ENCODE assay signal across 8 mouse cellular contexts in genomic region chr3:95015891-95016531, GRCm38 (mm10). TPM values are rescaled to one million over a fixed set of nuclear protein-coding genes. Genes with fewer than 3 reads are reported as not detected.
DNase-seq lines count a peak whose midpoint lies in the region; ATAC-seq and TF ChIP-seq lines count a peak whose summit lies in the region.

No protein-coding gene starts in this region.

- WGBS in forebrain, embryonic 12.5 days: under 1% methylated on average over 40 of the region's 40 CpGs
- under 1% methylated on average over 40 of the region's 40 CpGs for WGBS in heart, postnatal 0 days
- WGBS in liver, embryonic 16.5 days (ENCODE audit: insufficient replicate concordance): under 1% methylated on average over 40 of the region's 40 CpGs
- under 1% methylated on average over 40 of the region's 40 CpGs for WGBS in neural tube, embryonic 13.5 days

- no peaks in the 10 kb centered on the region for H3K27me3 ChIP-seq in E14TG2a.4 (ENCODE audit: insufficient read depth, low read length)
- no peaks in the 10 kb centered on the region for H3K27me3 ChIP-seq in forebrain, embryonic 12.5 days
- no peaks in the 10 kb centered on the region for H3K27me3 ChIP-seq in heart, postnatal 0 days (ENCODE audit: control insufficient read depth, insufficient read depth, low read length)
- no peaks in the 10 kb centered on the region for H3K27me3 ChIP-seq in liver, embryonic 16.5 days (ENCODE audit: control insufficient read depth, insufficient read depth, low read depth, low read length)
- no peaks in the 10 kb centered on the region for H3K27me3 ChIP-seq in neural tube, embryonic 13.5 days
- no peaks in the 10 kb centered on the region for H3K27me3 ChIP-seq in testis, adult 2 months (ENCODE audit: control insufficient read depth, insufficient read depth, low read length)

- TF ChIP-seq POLR2A in testis, adult 2 months (IDR thresholded peaks at IDR 0.05; ENCODE audit: control insufficient read depth, low read depth, low read length): no peak; the same call in 1 of the 2 replicates

- H3K4me2 ChIP-seq in forebrain, embryonic 12.5 days: peak overlapping the region; percentile 88
- H3K4me2 ChIP-seq in heart, postnatal 0 days (ENCODE audit: low read depth, low read length): peak overlapping the region; percentile 88
- H3K4me2 ChIP-seq in liver, embryonic 16.5 days (ENCODE audit: low read depth, low read length): peak overlapping the region; percentile 85
- peak overlapping the region; percentile 80 for H3K4me2 ChIP-seq in neural tube, embryonic 13.5 days

- H3K4me3 ChIP-seq in E14TG2a.4 (replicated peaks; ENCODE audit: low read length): peak overlapping the region; percentile 94
- H3K4me3 ChIP-seq in forebrain, embryonic 12.5 days (replicated peaks): peak overlapping the region; percentile 90
- peak overlapping the region; percentile 80 for H3K4me3 ChIP-seq in heart, postnatal 0 days (ENCODE audit: low read depth, low read length)
- peak overlapping the region; percentile 83 for H3K4me3 ChIP-seq in liver, embryonic 16.5 days (ENCODE audit: low read depth, low read length)
- H3K4me3 ChIP-seq in neural tube, embryonic 13.5 days: peak overlapping the region; percentile 72
- H3K4me3 ChIP-seq in testis, adult 2 months (ENCODE audit: control insufficient read depth, low read depth, low read length): peak overlapping the region; percentile 91

- peaks cover 23% of the 10 kb centered on the region for H3K36me3 ChIP-seq in E14TG2a.4 (ENCODE audit: insufficient read depth, low read length)
- H3K36me3 ChIP-seq in forebrain, embryonic 12.5 days (replicated peaks): peaks cover 12% of the 10 kb centered on the region
- H3K36me3 ChIP-seq in heart, postnatal 0 days (replicated peaks; ENCODE audit: control insufficient read depth, insufficient read depth, low read length): peaks cover 12% of the 10 kb centered on the region
- peaks cover 7% of the 10 kb centered on the region; the same call in 1 of the 2 replicates for H3K36me3 ChIP-seq in liver, embryonic 16.5 days (ENCODE audit: control insufficient read depth, insufficient read depth)
- H3K36me3 ChIP-seq in neural tube, embryonic 13.5 days: peaks cover 13% of the 10 kb centered on the region
- H3K36me3 ChIP-seq in testis, adult 2 months (ENCODE audit: control insufficient read depth, insufficient read depth, low read length): no peaks in the 10 kb centered on the region; the same call in 1 of the 2 replicates

- no peak for TF ChIP-seq CTCF in E14TG2a.4 (conservative IDR thresholded peaks at IDR 0.05; ENCODE audit: low read length)
- no peak for TF ChIP-seq CTCF in heart, postnatal 0 days (IDR thresholded peaks at IDR 0.05; ENCODE audit: low read depth)
- TF ChIP-seq CTCF in testis, adult 2 months (IDR thresholded peaks at IDR 0.05; ENCODE audit: control insufficient read depth, insufficient read depth, insufficient replicate concordance, low read depth, low read length): peak; percentile 1; the same call in 1 of the 2 replicates

- no peaks in the 10 kb centered on the region for H3K9me3 ChIP-seq in E14TG2a.4 (ENCODE audit: low read length)
- H3K9me3 ChIP-seq in forebrain, embryonic 12.5 days: no peaks in the 10 kb centered on the region
- H3K9me3 ChIP-seq in heart, postnatal 0 days (replicated peaks; ENCODE audit: control insufficient read depth, low read length): no peaks in the 10 kb centered on the region
- no peaks in the 10 kb centered on the region for H3K9me3 ChIP-seq in liver, embryonic 16.5 days (replicated peaks; ENCODE audit: control insufficient read depth, low read length)
- no peaks in the 10 kb centered on the region for H3K9me3 ChIP-seq in neural tube, embryonic 13.5 days

- peak overlapping the region; percentile 84 for H3K9ac ChIP-seq in forebrain, embryonic 12.5 days
- H3K9ac ChIP-seq in heart, postnatal 0 days (replicated peaks; ENCODE audit: low read depth, low read length): peak overlapping the region; percentile 58
- peak overlapping the region; percentile 72 for H3K9ac ChIP-seq in liver, embryonic 16.5 days (ENCODE audit: low read depth, low read length)
- peak overlapping the region; percentile 74 for H3K9ac ChIP-seq in neural tube, embryonic 13.5 days

- H3K4me1 ChIP-seq in E14TG2a.4 (replicated peaks; ENCODE audit: low read depth, low read length): peaks cover 44% of the 10 kb centered on the region
- peaks cover 27% of the 10 kb centered on the region for H3K4me1 ChIP-seq in forebrain, embryonic 12.5 days
- H3K4me1 ChIP-seq in heart, postnatal 0 days (ENCODE audit: control insufficient read depth, insufficient read depth): peaks cover 8% of the 10 kb centered on the region
- H3K4me1 ChIP-seq in liver, embryonic 16.5 days (ENCODE audit: control insufficient read depth, low read depth, low read length): peaks cover 19% of the 10 kb centered on the region
- H3K4me1 ChIP-seq in neural tube, embryonic 13.5 days (replicated peaks): peaks cover 30% of the 10 kb centered on the region
- H3K4me1 ChIP-seq in testis, adult 2 months (ENCODE audit: control insufficient read depth, insufficient read depth, low read length): peaks cover 7% of the 10 kb centered on the region

- ATAC-seq in forebrain, embryonic 12.5 days (ENCODE audit: low FRiP score): peak; percentile 53
- peak; percentile 65 for ATAC-seq in heart, postnatal 0 days (ENCODE audit: insufficient read depth, low read depth)
- peak; percentile 59 for ATAC-seq in liver, embryonic 16.5 days (ENCODE audit: low read depth)
- peak; percentile 78 for ATAC-seq in neural tube, embryonic 13.5 days (ENCODE audit: low read depth)

- peak overlapping the region; percentile 97 for H3K27ac ChIP-seq in forebrain, embryonic 12.5 days
- peak overlapping the region; percentile 94 for H3K27ac ChIP-seq in heart, postnatal 0 days (ENCODE audit: low read depth)
- H3K27ac ChIP-seq in liver, embryonic 16.5 days (ENCODE audit: low read length): peak overlapping the region; percentile 98
- peak overlapping the region; percentile 96 for H3K27ac ChIP-seq in neural tube, embryonic 13.5 days (replicated peaks)
- H3K27ac ChIP-seq in testis, adult 2 months (ENCODE audit: control insufficient read depth, insufficient read depth, low read depth, low read length): peak overlapping the region; percentile 94

- no peak for TF ChIP-seq EP300 in heart, postnatal 0 days (IDR thresholded peaks at IDR 0.05; ENCODE audit: low read depth)

- peak; percentile 97 for DNase-seq in c-Kit-positive CD71-positive TER-119-positive erythroid progenitor cells, embryonic 14.5 days (ENCODE audit: low spot score)
- DNase-seq in heart, postnatal 0 days (ENCODE audit: low spot score): peak; percentile 95
- peak; percentile 94 to 96 for DNase-seq in kidney, postnatal 4 days

RNA-seq across cellular contexts. Expression of gene Zfp687, which starts 0.8 kb away (rescaled TPM):
- polyA plus RNA-seq in forebrain, embryonic 12.5 days (2016; fragmentation: Nextera tagmentation; extraction: Ambion mirVana): 36.6 and 39.0 TPM in 2 replicates
- total RNA-seq in heart, postnatal 0 days (2014; rRNA removed; ENCODE audit: low replicate concordance): 15.0 and 28.5 TPM in 2 replicates
- 8.1 and 8.3 TPM in 2 replicates for polyA plus RNA-seq in heart, postnatal 0 days (2015; fragmentation: Nextera tagmentation; extraction: Ambion mirVana)
- polyA plus RNA-seq in liver, embryonic 16.5 days (2015; fragmentation: Nextera tagmentation; extraction: Ambion mirVana): 6.2 and 6.8 TPM in 2 replicates
- polyA plus RNA-seq in neural tube, embryonic 13.5 days (2015; fragmentation: Nextera tagmentation; extraction: Ambion mirVana): 20.4 and 21.5 TPM in 2 replicates
- 37.7 and 43.3 TPM in 2 replicates for polyA plus RNA-seq in testis, adult 2 months (2012; rRNA removed)

RNA-seq across cellular contexts. Expression of gene Psmd4, which starts 26.4 kb away (rescaled TPM):
- 283 and 295 TPM in 2 replicates for polyA plus RNA-seq in forebrain, embryonic 12.5 days (2016; fragmentation: Nextera tagmentation; extraction: Ambion mirVana)
- total RNA-seq in heart, postnatal 0 days (2014; rRNA removed; ENCODE audit: low replicate concordance): 190 and 210 TPM in 2 replicates
- polyA plus RNA-seq in heart, postnatal 0 days (2015; fragmentation: Nextera tagmentation; extraction: Ambion mirVana): 205 and 208 TPM in 2 replicates
- 146 and 154 TPM in 2 replicates for polyA plus RNA-seq in liver, embryonic 16.5 days (2015; fragmentation: Nextera tagmentation; extraction: Ambion mirVana)
- polyA plus RNA-seq in neural tube, embryonic 13.5 days (2015; fragmentation: Nextera tagmentation; extraction: Ambion mirVana): 274 and 279 TPM in 2 replicates
- polyA plus RNA-seq in testis, adult 2 months (2012; rRNA removed): 209 and 219 TPM in 2 replicates

RNA-seq across cellular contexts. Expression of gene Pi4kb, which starts 41.5 kb away (rescaled TPM):
- 17.2 and 25.5 TPM in 2 replicates for polyA plus RNA-seq in forebrain, embryonic 12.5 days (2016; fragmentation: Nextera tagmentation; extraction: Ambion mirVana)
- total RNA-seq in heart, postnatal 0 days (2014; rRNA removed; ENCODE audit: low replicate concordance): 44.4 and 47.2 TPM in 2 replicates
- polyA plus RNA-seq in heart, postnatal 0 days (2015; fragmentation: Nextera tagmentation; extraction: Ambion mirVana): 12.6 and 13.7 TPM in 2 replicates
- 7.8 and 11.6 TPM in 2 replicates for polyA plus RNA-seq in liver, embryonic 16.5 days (2015; fragmentation: Nextera tagmentation; extraction: Ambion mirVana)
- polyA plus RNA-seq in neural tube, embryonic 13.5 days (2015; fragmentation: Nextera tagmentation; extraction: Ambion mirVana): 24.0 and 26.7 TPM in 2 replicates
- 24.1 and 24.3 TPM in 2 replicates for polyA plus RNA-seq in testis, adult 2 months (2012; rRNA removed)

Comparison
In these comparisons a context has a peak if more than half of its experiments do, and no peak if none do; other contexts are left out.
1. Peak in every context shown above with its lines: DNase-seq, ATAC-seq, H3K4me3 ChIP-seq and H3K27ac ChIP-seq.